Mouse (Mus musculus) neural tube, embryonic 15.5 days (tissue): ENCODE measurements around the gene Eif4a1. TPM values are rescaled to one million over a fixed set of nuclear protein-coding genes. Genes with fewer than 3 reads are reported as not detected.
"Not testable (repeated sequence)": the region's sequence is repeated elsewhere in the genome, so short reads cannot be mapped to it uniquely, and the experiment has no call there.

Source experiments
- ATAC-seq: fragments of 200-750 bp; cut with Nextera tagmentation; 2 replicates; pipeline ENCODE4 v1.8.0; 2017; ENCODE audit warnings: mild to moderate bottlenecking, moderate TSS enrichment, moderate library complexity; ENCODE audit not compliant: low FRiP score
- H3K27ac ChIP-seq: fragments of 300-500 bp; sonication (generic); replicated peaks from 2 replicates; pipeline ENCODE4 v1.5.1; 2015; ENCODE audit warnings: mild to moderate bottlenecking, inconsistent platforms
- H3K27me3 ChIP-seq: fragments of 300-500 bp; sonication (generic); replicated peaks from 2 replicates; pipeline ENCODE4 v1.6.1; 2015; ENCODE audit warnings: inconsistent platforms
- H3K36me3 ChIP-seq: fragments of 300-500 bp; sonication (generic); 2 replicates; pipeline ENCODE4 v1.6.1; 2015; ENCODE audit warnings: inconsistent platforms
- H3K4me1 ChIP-seq: fragments of 300-500 bp; sonication (generic); 2 replicates; pipeline ENCODE4 v1.6.1; 2015; ENCODE audit warnings: inconsistent platforms
- H3K4me2 ChIP-seq: fragments of 300-500 bp; sonication (generic); 2 replicates; pipeline ENCODE4 v1.6.1; 2015; ENCODE audit warnings: inconsistent platforms, mild to moderate bottlenecking, moderate library complexity
- H3K4me3 ChIP-seq: fragments of 300-500 bp; sonication (generic); replicated peaks from 2 replicates; pipeline ENCODE4 v1.5.1; 2015; ENCODE audit warnings: mild to moderate bottlenecking, inconsistent platforms
- H3K9ac ChIP-seq: fragments of 300-500 bp; sonication (generic); replicated peaks from 2 replicates; pipeline ENCODE4 v1.6.1; 2015; ENCODE audit warnings: mild to moderate bottlenecking, inconsistent platforms
- H3K9me3 ChIP-seq: fragments of 300-500 bp; sonication (generic); replicated peaks from 2 replicates; pipeline ENCODE4 v1.6.1; 2016; ENCODE audit warnings: inconsistent platforms
- WGBS: fragments of 180-500 bp; shearing (Covaris S2); methylation state at CpG from one replicate; pipeline ENCODE4 v1.1.7; 2015; ENCODE audit warnings: mixed read lengths; 5-methylcytosine and 5-hydroxymethylcytosine counted together
- polyA plus RNA-seq: library from polyadenylated mRNA; unstranded; fragments of >200 nt; fragmentation: Nextera tagmentation; extraction: Ambion mirVana; gene quantifications from 2 replicates; pipeline ENCODE4 v1.2.1, GENCODE M21; 2015

The Eif4a1 gene
- polyA plus RNA-seq, 1 experiment from 2014 or later = 477 TPM

- no peak for ATAC-seq
Observed at GRCm38 (mm10) chr11:69709554-69710446, 37.6 kb upstream of the Eif4a1 start.

DNA sequence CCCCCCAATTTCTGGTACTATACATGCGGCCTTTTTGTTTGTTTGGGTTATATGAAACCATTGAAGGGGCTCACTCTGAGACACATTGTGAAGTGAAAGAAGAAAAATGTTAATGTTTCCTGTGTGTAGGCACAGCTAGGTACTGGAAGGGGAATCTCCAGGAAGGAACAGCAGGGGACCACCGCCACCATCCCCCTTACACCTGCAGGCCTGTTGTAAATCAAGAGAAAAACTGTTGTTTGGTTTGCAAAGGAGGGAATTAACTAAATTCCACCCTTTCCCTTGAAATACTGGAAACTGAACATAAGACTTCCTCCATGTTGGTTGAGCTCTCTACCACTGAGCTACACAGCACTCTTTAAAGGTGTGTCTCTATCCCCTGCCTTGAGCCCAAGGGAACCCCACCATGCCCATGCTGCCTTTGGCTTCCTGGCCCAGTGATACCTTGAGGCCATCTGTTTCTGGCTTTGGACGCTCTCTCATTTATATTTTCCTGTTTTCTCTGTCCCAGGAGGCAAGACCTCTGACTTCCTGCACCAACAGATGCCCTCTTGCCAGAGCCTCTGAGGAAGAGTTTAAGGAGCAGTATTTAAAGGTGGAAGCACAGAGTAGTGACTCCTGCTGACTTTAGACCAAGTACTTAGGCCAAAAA lies 36.5 kb upstream of the Eif4a1 start:
- Histone ChIP-seq H3K4me3 (no peak overlapping the region), H3K4me2 (no peak overlapping the region), H3K27ac (no peak overlapping the region), H3K9ac (no peak overlapping the region), H3K36me3 (no peaks in the 10 kb centered on the region), H3K9me3 (no peaks in the 10 kb centered on the region), H3K4me1 (0 out of 2 replicates have a peak, but pooled peaks cover 3% of the 10 kb centered on the region), H3K27me3 (no peaks in the 10 kb centered on the region)
- WGBS = 80% methylated on average over 3 of the region's 3 CpGs
- no peak for ATAC-seq

More at GRCm38 (mm10) chr11:69709554-69710446, 37.6 kb upstream of the Eif4a1 start:
- Histone ChIP-seq H3K27me3 (no peaks in the 10 kb centered on the region), H3K36me3 (no peaks in the 10 kb centered on the region), H3K4me1 (0 out of 2 replicates have a peak, but pooled peaks cover 3% of the 10 kb centered on the region), H3K27ac (no peak overlapping the region), H3K9me3 (no peaks in the 10 kb centered on the region), H3K9ac (no peak overlapping the region), H3K4me3 (no peak overlapping the region), H3K4me2 (no peak overlapping the region)
- 57% methylated on average over 11 of the region's 11 CpGs for WGBS

DNA sequence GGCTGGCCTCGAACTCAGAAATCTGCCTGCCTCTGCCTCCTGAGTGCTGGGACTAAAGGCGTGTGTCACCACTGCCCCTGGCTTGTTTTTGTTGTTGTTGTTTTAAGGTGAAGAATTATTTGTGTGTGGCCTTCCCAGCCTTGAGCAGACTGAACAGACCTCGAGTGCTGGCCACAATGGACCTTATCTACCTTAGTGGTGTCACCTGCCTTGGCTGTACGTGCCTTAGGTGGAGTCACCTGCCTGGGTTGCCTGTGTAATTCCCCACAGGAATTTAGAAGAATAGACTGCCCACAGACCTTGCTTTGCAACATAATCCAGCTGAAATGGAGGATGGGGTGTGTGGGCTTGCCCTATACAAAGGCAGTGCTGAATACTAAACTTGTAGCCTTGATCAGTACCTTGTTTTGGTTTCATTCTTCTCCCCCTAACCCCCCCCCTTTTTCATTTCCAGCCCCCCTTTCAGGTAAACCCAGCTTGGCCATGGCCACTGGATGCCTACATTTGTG lies 35.7 kb upstream of the Eif4a1 start:
- H3K27me3 ChIP-seq = no peaks in the 10 kb centered on the region
- 0 out of 2 replicates have a peak, but pooled peaks cover 3% of the 10 kb centered on the region for H3K4me1 ChIP-seq
- no peak overlapping the region for H3K27ac ChIP-seq
- no peak overlapping the region for H3K4me3 ChIP-seq
- WGBS = 87% methylated on average over 4 of the region's 4 CpGs
- no peak overlapping the region for H3K4me2 ChIP-seq
- no peaks in the 10 kb centered on the region for H3K36me3 ChIP-seq
- no peak for ATAC-seq
- H3K9me3 ChIP-seq = no peaks in the 10 kb centered on the region
- no peak overlapping the region for H3K9ac ChIP-seq

GRCm38 (mm10) chr11:69707480-69707847 lies 35.2 kb upstream of the Eif4a1 start:
- no peak overlapping the region for H3K27ac ChIP-seq
- no peaks in the 10 kb centered on the region for H3K27me3 ChIP-seq
- no peaks in the 10 kb centered on the region for H3K9me3 ChIP-seq
- H3K4me1 ChIP-seq = 0 out of 2 replicates have a peak, but pooled peaks cover 3% of the 10 kb centered on the region
- 88% methylated on average over 4 of the region's 4 CpGs for WGBS
- no peak overlapping the region for H3K4me2 ChIP-seq
- H3K4me3 ChIP-seq = no peak overlapping the region
- ATAC-seq = no peak
- H3K9ac ChIP-seq = no peak overlapping the region
- H3K36me3 ChIP-seq = no peaks in the 10 kb centered on the region

- no peak overlapping the region for H3K27ac ChIP-seq
Observed at GRCm38 (mm10) chr11:69706775-69707479, 34.7 kb upstream of the Eif4a1 start.

DNA sequence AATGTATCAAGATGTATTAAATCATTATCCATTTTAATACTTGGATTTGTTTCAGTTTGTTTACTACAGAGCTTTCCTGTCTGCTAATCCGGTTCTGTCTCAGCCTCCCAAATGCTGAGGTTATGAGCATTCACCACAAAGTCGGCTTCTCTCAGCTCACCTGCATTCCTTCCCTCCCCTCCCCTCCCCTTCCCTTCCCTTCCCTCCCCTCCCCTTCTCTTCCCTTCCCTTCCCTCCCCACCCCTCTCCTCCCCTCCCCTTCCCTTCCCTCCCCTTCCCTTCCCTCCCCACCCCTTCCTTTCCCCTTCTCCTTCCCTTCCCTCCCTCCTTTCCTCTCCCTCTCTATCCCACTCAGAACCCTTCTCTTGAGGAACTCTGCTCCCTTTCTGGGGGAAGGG lies 32.4 kb upstream of the Eif4a1 start:
- no peak overlapping the region for H3K4me3 ChIP-seq
- 55% methylated on average over 2 of the region's 2 CpGs for WGBS
- H3K27ac ChIP-seq = no peak overlapping the region
- H3K9ac ChIP-seq = no peak overlapping the region
- ATAC-seq = no peak
- H3K4me1 ChIP-seq = 0 out of 2 replicates have a peak, but pooled peaks cover 3% of the 10 kb centered on the region
- H3K4me2 ChIP-seq = no peak overlapping the region
- no peaks in the 10 kb centered on the region for H3K36me3 ChIP-seq
- H3K27me3 ChIP-seq = no peaks in the 10 kb centered on the region
- no peaks in the 10 kb centered on the region for H3K9me3 ChIP-seq

More at GRCm38 (mm10) chr11:69706775-69707479, 34.7 kb upstream of the Eif4a1 start:
- 48% methylated on average over 6 of the region's 6 CpGs for WGBS
- no peak for ATAC-seq
- H3K36me3 ChIP-seq = no peaks in the 10 kb centered on the region
- H3K4me1 ChIP-seq = 0 out of 2 replicates have a peak, but pooled peaks cover 3% of the 10 kb centered on the region
- H3K4me2 ChIP-seq = no peak overlapping the region
- H3K27me3 ChIP-seq = no peaks in the 10 kb centered on the region
- no peak overlapping the region for H3K4me3 ChIP-seq
- no peak overlapping the region for H3K9ac ChIP-seq
- H3K9me3 ChIP-seq = no peaks in the 10 kb centered on the region

GRCm38 (mm10) chr11:69703814-69704612 lies 31.8 kb upstream of the Eif4a1 start:
- Histone ChIP-seq H3K9ac (no peak overlapping the region), H3K4me3 (no peak overlapping the region), H3K9me3 (no peaks in the 10 kb centered on the region), H3K27ac (no peak overlapping the region), H3K4me1 (0 out of 2 replicates have a peak, but pooled peaks cover 3% of the 10 kb centered on the region), H3K27me3 (no peaks in the 10 kb centered on the region), H3K4me2 (no peak overlapping the region), H3K36me3 (no peaks in the 10 kb centered on the region)
- no peak for ATAC-seq
- WGBS = 73% methylated on average over 8 of the region's 8 CpGs

GRCm38 (mm10) chr11:69703381-69703780 lies 31.2 kb upstream of the Eif4a1 start:
- H3K4me1 ChIP-seq, H3K4me3 ChIP-seq, H3K4me2 ChIP-seq, H3K9ac ChIP-seq, H3K27me3 ChIP-seq, ATAC-seq, H3K36me3 ChIP-seq, H3K9me3 ChIP-seq, H3K27ac ChIP-seq: not testable (repeated sequence)
- WGBS = 72% methylated on average over 3 of the region's 3 CpGs

DNA sequence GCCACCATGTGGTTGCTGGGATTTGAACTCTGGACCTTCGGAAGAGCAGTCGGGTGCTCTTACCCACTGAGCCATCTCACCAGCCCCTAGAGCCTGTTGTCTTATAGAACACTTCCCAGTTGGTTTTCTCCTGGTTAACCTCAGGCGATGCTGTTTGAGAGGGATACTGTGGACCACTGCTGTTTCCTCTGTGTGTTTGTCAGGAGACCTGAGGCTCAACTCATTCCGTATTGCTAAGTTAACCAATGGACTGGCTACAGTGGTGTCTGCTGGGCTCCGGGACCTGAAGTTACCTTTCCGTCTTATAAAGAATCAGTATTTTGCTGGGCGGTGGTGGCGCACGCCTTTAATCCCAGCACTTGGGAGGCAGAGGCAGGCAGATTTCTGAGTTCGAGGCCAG lies 30.7 kb upstream of the Eif4a1 start:
- H3K4me2 ChIP-seq, H3K4me3 ChIP-seq: not testable (repeated sequence)

GRCm38 (mm10) chr11:69699595-69699994 lies 27.4 kb upstream of the Eif4a1 start:
- H3K4me2 ChIP-seq = no peak overlapping the region
- H3K27ac ChIP-seq = no peak overlapping the region
- no peak overlapping the region for H3K4me3 ChIP-seq
- WGBS = 84% methylated on average over 1 of the region's 1 CpGs
- ATAC-seq = no peak
- no peaks in the 10 kb centered on the region for H3K9me3 ChIP-seq
- H3K9ac ChIP-seq = no peak overlapping the region
- no peaks in the 10 kb centered on the region for H3K27me3 ChIP-seq
- H3K36me3 ChIP-seq = no peaks in the 10 kb centered on the region
- peaks cover 15% of the 10 kb centered on the region for H3K4me1 ChIP-seq

More for the DNA sequence above, 30.7 kb upstream of the Eif4a1 start:
- not testable (repeated sequence) for H3K27ac ChIP-seq, H3K27me3 ChIP-seq, H3K9me3 ChIP-seq, ATAC-seq, H3K9ac ChIP-seq, H3K36me3 ChIP-seq, H3K4me1 ChIP-seq
- WGBS = 96% methylated on average over 10 of the region's 10 CpGs

GRCm38 (mm10) chr11:69698574-69698973 lies 26.4 kb upstream of the Eif4a1 start:
- Histone ChIP-seq H3K27me3 (no peaks in the 10 kb centered on the region), H3K4me3 (no peak overlapping the region), H3K36me3 (no peaks in the 10 kb centered on the region), H3K9me3 (no peaks in the 10 kb centered on the region), H3K9ac (no peak overlapping the region), H3K27ac (no peak overlapping the region), H3K4me1 (peaks cover 15% of the 10 kb centered on the region), H3K4me2 (no peak overlapping the region)
- 77% methylated on average over 5 of the region's 5 CpGs for WGBS
- ATAC-seq = no peak
